Mouse (Mus musculus) ES-E14 (cell line): ENCODE data around the gene Nsmce1.

Experiments used
- CHD2 ChIP-seq: IDR thresholded peaks from 2 replicates; pipeline ENCODE4 v1.6.1; 2014; ENCODE audit warnings: mild to moderate bottlenecking, low read depth, low read length, inconsistent platforms
- HCFC1 ChIP-seq: IDR thresholded peaks from 2 replicates; pipeline ENCODE4 v1.6.1; 2012; ENCODE audit warnings: low read length, inconsistent platforms, borderline replicate concordance; ENCODE audit not compliant: insufficient read depth
- MAFK ChIP-seq: IDR thresholded peaks from 2 replicates; pipeline ENCODE4 v1.6.1; 2014; ENCODE audit warnings: mild to moderate bottlenecking, low read depth, low read length, inconsistent platforms; ENCODE audit not compliant: insufficient read depth
- ZNF384 ChIP-seq: IDR thresholded peaks from 2 replicates; pipeline ENCODE4 v1.6.1; 2012; ENCODE audit warnings: low read depth, low read length, inconsistent platforms

DNA sequence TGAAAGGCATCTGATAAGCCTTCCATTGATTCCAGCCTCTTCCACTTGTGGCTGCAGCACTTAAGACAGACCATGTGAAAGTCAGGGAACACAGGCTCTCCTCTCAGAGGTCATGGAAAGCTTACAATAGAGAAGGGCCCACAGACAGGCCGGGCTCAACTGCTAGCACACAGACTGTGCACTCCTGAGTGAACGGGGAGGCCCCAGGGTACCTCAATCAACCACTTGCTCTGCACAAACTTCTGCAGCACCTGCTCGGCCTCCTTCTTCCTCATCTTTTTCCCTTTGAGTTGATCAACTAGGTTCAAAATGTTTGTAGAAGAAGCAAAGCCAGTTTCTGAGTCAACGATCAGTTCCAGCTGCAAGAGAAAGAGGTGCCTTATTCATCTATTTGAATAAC is 20.5 kb downstream of the Nsmce1 start:
- TF ChIP-seq ZNF384 (no peak), HCFC1 (no peak), CHD2 (no peak), MAFK (no peak)
